Mouse (Mus musculus) neural tube, embryonic 15.5 days (tissue): ENCODE measurements around the gene Gm10181. TPM values are rescaled to one million over a fixed set of nuclear protein-coding genes. Genes with fewer than 3 reads are reported as not detected.

Experiments used
- ATAC-seq: fragments of 200-750 bp; cut with Nextera tagmentation; 2 replicates; pipeline ENCODE4 v1.8.0; 2017; ENCODE audit warnings: mild to moderate bottlenecking, moderate TSS enrichment, moderate library complexity; ENCODE audit not compliant: low FRiP score
- H3K27ac ChIP-seq: fragments of 300-500 bp; sonication (generic); replicated peaks from 2 replicates; pipeline ENCODE4 v1.5.1; 2015; ENCODE audit warnings: mild to moderate bottlenecking, inconsistent platforms
- H3K27me3 ChIP-seq: fragments of 300-500 bp; sonication (generic); replicated peaks from 2 replicates; pipeline ENCODE4 v1.6.1; 2015; ENCODE audit warnings: inconsistent platforms
- H3K36me3 ChIP-seq: fragments of 300-500 bp; sonication (generic); 2 replicates; pipeline ENCODE4 v1.6.1; 2015; ENCODE audit warnings: inconsistent platforms
- H3K4me1 ChIP-seq: fragments of 300-500 bp; sonication (generic); 2 replicates; pipeline ENCODE4 v1.6.1; 2015; ENCODE audit warnings: inconsistent platforms
- H3K4me2 ChIP-seq: fragments of 300-500 bp; sonication (generic); 2 replicates; pipeline ENCODE4 v1.6.1; 2015; ENCODE audit warnings: inconsistent platforms, mild to moderate bottlenecking, moderate library complexity
- H3K4me3 ChIP-seq: fragments of 300-500 bp; sonication (generic); replicated peaks from 2 replicates; pipeline ENCODE4 v1.5.1; 2015; ENCODE audit warnings: mild to moderate bottlenecking, inconsistent platforms
- H3K9ac ChIP-seq: fragments of 300-500 bp; sonication (generic); replicated peaks from 2 replicates; pipeline ENCODE4 v1.6.1; 2015; ENCODE audit warnings: mild to moderate bottlenecking, inconsistent platforms
- H3K9me3 ChIP-seq: fragments of 300-500 bp; sonication (generic); replicated peaks from 2 replicates; pipeline ENCODE4 v1.6.1; 2016; ENCODE audit warnings: inconsistent platforms
- WGBS: fragments of 180-500 bp; shearing (Covaris S2); methylation state at CpG from one replicate; pipeline ENCODE4 v1.1.7; 2015; ENCODE audit warnings: mixed read lengths; 5-methylcytosine and 5-hydroxymethylcytosine counted together
- polyA plus RNA-seq: library from polyadenylated mRNA; unstranded; fragments of >200 nt; fragmentation: Nextera tagmentation; extraction: Ambion mirVana; gene quantifications from 2 replicates; pipeline ENCODE4 v1.2.1, GENCODE M21; 2015

Gm10181 gene
- polyA plus RNA-seq = not detected in 2 replicates

DNA sequence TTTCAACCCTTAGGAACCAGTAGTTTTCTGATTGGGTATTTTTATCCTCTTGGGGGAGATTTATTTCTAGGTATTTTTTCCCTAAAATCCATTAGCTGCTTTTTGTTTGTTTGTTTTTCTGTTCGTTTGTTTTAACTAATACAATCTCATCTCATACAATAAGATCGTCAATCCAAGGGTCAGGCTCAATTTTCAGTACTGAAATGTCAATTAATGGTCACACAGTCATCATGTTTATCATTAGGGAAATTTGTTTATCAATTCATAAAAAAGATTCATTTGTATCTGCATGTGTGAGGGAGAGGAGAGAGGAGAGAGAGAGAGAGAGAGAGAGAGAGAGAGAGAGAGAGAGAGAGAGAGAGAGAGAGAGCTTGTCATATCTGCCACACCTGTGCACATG is at the start of gene Gm10181:
Gene Gm10181 (plus strand): TSS at position 301 of the 400 bp plus-strand sequence.
- 84% methylated on average over 2 of the region's 2 CpGs for WGBS
- ATAC-seq = no peak
- no peaks in the 10 kb centered on the region for H3K9me3 ChIP-seq
- H3K4me2 ChIP-seq = no peak within 1 kb of the TSS
- H3K36me3 ChIP-seq = no peaks in the 10 kb centered on the region
- H3K9ac ChIP-seq = no peak within 1 kb of the TSS
- H3K27me3 ChIP-seq = no peaks in the 10 kb centered on the region
- no peak within 1 kb of the TSS for H3K4me3 ChIP-seq
- H3K4me1 ChIP-seq = no peaks in the 10 kb centered on the region
- no peak within 1 kb of the TSS for H3K27ac ChIP-seq

DNA sequence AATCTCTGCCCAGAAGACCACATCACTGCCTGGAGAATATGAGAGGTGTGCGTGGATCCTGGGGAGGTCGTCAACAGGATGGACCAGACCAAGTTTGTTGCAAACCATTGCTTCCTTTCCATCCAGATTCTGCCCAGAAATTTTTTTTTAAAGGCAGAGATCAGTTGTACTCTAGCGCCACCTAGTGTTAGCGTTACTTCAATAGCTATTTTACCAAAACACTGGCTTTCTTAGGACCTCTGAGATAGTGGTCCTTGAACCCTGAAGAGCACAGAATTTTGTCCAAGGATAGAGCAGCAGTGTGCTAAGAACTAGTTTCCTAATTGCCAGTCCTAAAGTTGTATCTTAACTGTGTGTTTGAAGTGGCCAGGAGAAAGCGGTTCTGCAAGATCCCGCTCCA is 47.6 kb upstream of the Gm10181 start:
- Histone ChIP-seq H3K4me2 (no peak overlapping the region), H3K36me3 (no peaks in the 10 kb centered on the region), H3K4me3 (no peak overlapping the region), H3K9ac (no peak overlapping the region), H3K27ac (no peak overlapping the region), H3K27me3 (no peaks in the 10 kb centered on the region), H3K4me1 (peaks cover 7% of the 10 kb centered on the region), H3K9me3 (no peaks in the 10 kb centered on the region)
- WGBS = 27% methylated on average over 6 of the region's 6 CpGs
- ATAC-seq = 0 out of 2 replicates have a peak, but pooled peaks have one; percentile 28

GRCm38 (mm10) chr9:25042162-25043111 is 46.8 kb upstream of the Gm10181 start:
- 47% methylated on average over 15 of the region's 15 CpGs for WGBS
- ATAC-seq = no peak; the same call in 1 of the 2 replicates

DNA sequence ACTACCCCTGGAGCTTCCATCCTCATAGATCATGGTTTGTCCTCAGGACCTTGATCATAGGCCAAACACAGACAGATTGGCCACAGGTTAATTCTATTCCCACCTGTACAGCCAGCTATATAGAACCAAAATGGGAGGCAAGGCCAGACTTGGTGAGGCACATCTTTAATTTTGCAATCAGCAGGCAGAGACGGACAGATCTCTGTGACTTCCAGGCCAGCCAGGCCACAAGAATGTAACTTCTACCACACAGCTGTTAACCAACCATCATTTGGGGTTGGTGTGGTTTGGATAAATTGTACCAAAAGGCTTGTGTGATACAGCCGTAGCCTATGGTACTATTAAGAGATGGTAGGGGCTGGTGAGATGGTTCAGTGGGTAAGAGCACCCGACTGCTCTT is 44.9 kb upstream of the Gm10181 start:
- Histone ChIP-seq H3K4me3 (no peak overlapping the region), H3K9me3 (no peaks in the 10 kb centered on the region), H3K36me3 (no peaks in the 10 kb centered on the region), H3K27ac (no peak overlapping the region), H3K4me1 (peaks cover 7% of the 10 kb centered on the region), H3K27me3 (no peaks in the 10 kb centered on the region), H3K9ac (no peak overlapping the region), H3K4me2 (no peak overlapping the region)
- no peak for ATAC-seq
- WGBS = 89% methylated on average over 3 of the region's 3 CpGs

More at GRCm38 (mm10) chr9:25042162-25043111, 46.8 kb upstream of the Gm10181 start:
- Histone ChIP-seq H3K4me1 (peaks cover 7% of the 10 kb centered on the region), H3K9ac (no peak overlapping the region), H3K36me3 (no peaks in the 10 kb centered on the region), H3K27ac (no peak overlapping the region), H3K9me3 (no peaks in the 10 kb centered on the region), H3K4me3 (no peak overlapping the region), H3K4me2 (no peak overlapping the region), H3K27me3 (no peaks in the 10 kb centered on the region)

GRCm38 (mm10) chr9:25048289-25048688 is 40.9 kb upstream of the Gm10181 start:
- Histone ChIP-seq H3K4me1 (no peaks in the 10 kb centered on the region), H3K4me2 (no peak overlapping the region), H3K4me3 (no peak overlapping the region), H3K36me3 (no peaks in the 10 kb centered on the region), H3K27me3 (no peaks in the 10 kb centered on the region), H3K27ac (no peak overlapping the region), H3K9me3 (no peaks in the 10 kb centered on the region), H3K9ac (no peak overlapping the region)
- 59% methylated on average over 2 of the region's 2 CpGs for WGBS
- no peak for ATAC-seq

- H3K36me3 ChIP-seq = no peaks in the 10 kb centered on the region
- H3K27me3 ChIP-seq = no peaks in the 10 kb centered on the region
- H3K27ac ChIP-seq = no peak overlapping the region
- H3K4me2 ChIP-seq = no peak overlapping the region
- H3K4me1 ChIP-seq = no peaks in the 10 kb centered on the region
- no peak overlapping the region for H3K9ac ChIP-seq
- no peak overlapping the region for H3K4me3 ChIP-seq
- ATAC-seq = no peak
- 77% methylated on average over 2 of the region's 2 CpGs for WGBS
- no peaks in the 10 kb centered on the region for H3K9me3 ChIP-seq
These were observed 40.3 kb upstream of the Gm10181 start for GRCm38 (mm10) chr9:25048940-25049339.

GRCm38 (mm10) chr9:25051901-25052300 is 37.3 kb upstream of the Gm10181 start:
- 78% methylated on average over 4 of the region's 4 CpGs for WGBS
- Histone ChIP-seq H3K27ac (no peak overlapping the region), H3K27me3 (no peaks in the 10 kb centered on the region), H3K9me3 (no peaks in the 10 kb centered on the region), H3K36me3 (no peaks in the 10 kb centered on the region), H3K4me2 (no peak overlapping the region), H3K4me1 (peaks cover 6% of the 10 kb centered on the region), H3K9ac (no peak overlapping the region), H3K4me3 (no peak overlapping the region)
- no peak for ATAC-seq

DNA sequence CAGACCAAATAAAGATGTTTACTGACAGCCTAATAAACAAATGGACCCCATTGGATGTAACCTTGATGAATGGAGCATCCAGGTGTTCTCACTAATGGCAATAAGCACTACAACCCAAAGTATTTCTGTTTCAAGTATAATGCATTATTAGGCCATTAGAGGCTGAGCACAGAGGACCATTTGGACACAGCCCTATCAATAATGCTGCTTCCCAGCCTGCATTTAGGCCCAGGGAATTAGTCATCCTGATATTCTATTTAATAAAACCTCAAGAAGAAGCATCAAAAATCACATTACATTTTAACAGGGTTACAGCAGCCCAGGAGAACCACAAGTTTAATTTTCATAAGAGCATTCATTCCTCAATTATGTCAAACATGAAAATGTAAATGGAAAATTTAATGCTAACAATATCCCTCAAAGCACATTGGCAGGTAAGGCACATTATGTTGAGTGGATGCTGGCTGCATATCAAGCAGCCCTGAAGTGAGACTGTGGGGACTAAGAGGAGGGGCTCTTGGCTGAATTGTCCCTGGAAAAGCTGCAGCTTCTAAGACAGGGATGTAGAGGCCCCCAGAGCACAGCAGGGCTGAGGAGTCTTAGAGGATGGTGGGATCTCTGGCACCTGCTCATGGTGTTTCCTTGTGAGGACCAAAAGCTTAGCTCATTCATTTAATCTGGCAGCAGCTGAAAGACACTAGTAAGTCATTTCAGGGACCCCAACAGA is 33.4 kb upstream of the Gm10181 start:
- Histone ChIP-seq H3K4me2 (no peak overlapping the region), H3K27me3 (no peaks in the 10 kb centered on the region), H3K9me3 (no peaks in the 10 kb centered on the region), H3K4me3 (no peak overlapping the region), H3K9ac (no peak overlapping the region), H3K4me1 (peaks cover 6% of the 10 kb centered on the region), H3K36me3 (no peaks in the 10 kb centered on the region), H3K27ac (no peak overlapping the region)
- ATAC-seq = peak; percentile 47; the same call in 1 of the 2 replicates

DNA sequence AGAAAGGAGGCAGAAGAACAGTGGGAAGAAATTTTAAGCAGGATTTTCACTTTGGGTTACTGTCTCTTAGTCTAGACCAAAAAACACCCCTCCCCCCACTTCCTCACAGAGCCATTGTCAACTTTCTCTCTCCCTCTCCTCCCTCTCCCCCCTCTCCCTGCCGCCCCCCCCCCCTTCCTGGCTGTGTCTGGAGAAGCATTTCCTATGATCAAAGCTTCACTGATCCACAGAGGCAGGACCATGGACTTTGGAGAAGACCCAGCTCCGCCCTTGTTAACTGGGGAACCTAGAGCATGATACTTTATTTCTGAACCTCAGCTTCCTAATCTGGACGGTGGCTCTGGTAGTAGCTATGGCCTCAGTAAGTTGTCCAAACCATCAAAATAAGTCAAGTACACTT is 30.5 kb upstream of the Gm10181 start:
- no peaks in the 10 kb centered on the region for H3K36me3 ChIP-seq
- WGBS = 82% methylated on average over 2 of the region's 3 CpGs
- no peak for ATAC-seq

GRCm38 (mm10) chr9:25072666-25073065 is 16.6 kb upstream of the Gm10181 start:
- H3K4me1 ChIP-seq = no peaks in the 10 kb centered on the region
- H3K36me3 ChIP-seq = no peaks in the 10 kb centered on the region
- H3K4me3 ChIP-seq = no peak overlapping the region
- no peak for ATAC-seq
- no peak overlapping the region for H3K9ac ChIP-seq
- no peak overlapping the region for H3K4me2 ChIP-seq
- no peaks in the 10 kb centered on the region for H3K9me3 ChIP-seq
- no peaks in the 10 kb centered on the region for H3K27me3 ChIP-seq
- H3K27ac ChIP-seq = no peak overlapping the region
- 86% methylated on average over 1 of the region's 1 CpGs for WGBS

More for the DNA sequence above, 30.5 kb upstream of the Gm10181 start:
- Histone ChIP-seq H3K9ac (no peak overlapping the region), H3K27ac (no peak overlapping the region), H3K27me3 (no peaks in the 10 kb centered on the region), H3K9me3 (no peaks in the 10 kb centered on the region), H3K4me2 (no peak overlapping the region), H3K4me3 (no peak overlapping the region), H3K4me1 (peaks cover 6% of the 10 kb centered on the region)

DNA sequence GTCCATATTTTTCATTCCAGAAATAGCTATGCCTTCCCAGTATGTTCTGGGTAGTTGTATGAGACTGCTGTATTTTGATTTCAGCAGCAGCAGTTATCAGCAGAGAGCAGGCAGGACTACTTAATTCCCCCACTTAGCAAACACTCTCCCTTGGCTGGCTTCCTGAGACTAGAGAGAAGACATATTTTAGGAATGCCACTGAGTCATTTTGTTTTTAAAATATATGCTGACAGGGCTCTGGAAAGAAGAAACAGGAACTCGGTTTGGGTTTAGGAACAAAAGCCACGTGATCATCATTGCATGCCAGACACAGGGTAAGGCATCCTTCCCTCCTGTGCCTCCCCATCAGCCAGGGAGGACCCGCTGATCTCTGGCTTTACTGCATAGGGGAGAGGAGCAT is 13.2 kb upstream of the Gm10181 start:
- Histone ChIP-seq H3K27me3 (no peaks in the 10 kb centered on the region), H3K4me1 (no peaks in the 10 kb centered on the region), H3K4me3 (no peak overlapping the region), H3K9ac (no peak overlapping the region), H3K4me2 (no peak overlapping the region), H3K27ac (no peak overlapping the region), H3K9me3 (no peaks in the 10 kb centered on the region), H3K36me3 (no peaks in the 10 kb centered on the region)
- 76% methylated on average over 3 of the region's 3 CpGs for WGBS
- no peak for ATAC-seq

GRCm38 (mm10) chr9:25076505-25076904 is 12.7 kb upstream of the Gm10181 start:
- ATAC-seq = no peak
- Histone ChIP-seq H3K9ac (no peak overlapping the region), H3K27me3 (no peaks in the 10 kb centered on the region), H3K4me3 (no peak overlapping the region), H3K4me2 (no peak overlapping the region), H3K27ac (no peak overlapping the region), H3K4me1 (no peaks in the 10 kb centered on the region), H3K9me3 (no peaks in the 10 kb centered on the region), H3K36me3 (no peaks in the 10 kb centered on the region)
- 84% methylated on average over 1 of the region's 1 CpGs for WGBS
